Mouse (Mus musculus) lung, embryonic 15.5 days (tissue): ENCODE measurements around the gene Aldoc. TPM values are rescaled to one million over a fixed set of nuclear protein-coding genes. Genes with fewer than 3 reads are reported as not detected.

Experiments used
- ATAC-seq: fragments of 200-750 bp; cut with Nextera tagmentation; 2 replicates; pipeline ENCODE4 v1.8.0; 2017; ENCODE audit warnings: moderate number of reproducible peaks, borderline replicate concordance; ENCODE audit not compliant: low FRiP score, low TSS enrichment; ENCODE audit errors: extremely low read depth
- H3K27ac ChIP-seq: fragments of 300-500 bp; sonication (generic); 2 replicates; pipeline ENCODE4 v1.5.1; 2015; ENCODE audit warnings: moderate library complexity, mild to moderate bottlenecking, inconsistent platforms
- H3K27me3 ChIP-seq: fragments of 300-500 bp; sonication (generic); 2 replicates; pipeline ENCODE4 v1.6.1; 2015; ENCODE audit warnings: inconsistent platforms
- H3K36me3 ChIP-seq: fragments of 300-500 bp; sonication (generic); 2 replicates; pipeline ENCODE4 v1.6.1; 2015; ENCODE audit warnings: inconsistent platforms
- H3K4me1 ChIP-seq: fragments of 300-500 bp; sonication (generic); 2 replicates; pipeline ENCODE4 v1.6.1; 2015; ENCODE audit warnings: inconsistent platforms
- H3K4me2 ChIP-seq: fragments of 300-500 bp; sonication (generic); 2 replicates; pipeline ENCODE4 v1.6.1; 2015; ENCODE audit warnings: inconsistent platforms, mild to moderate bottlenecking, moderate library complexity
- H3K4me3 ChIP-seq: fragments of 300-500 bp; sonication (generic); 2 replicates; pipeline ENCODE4 v1.5.1; 2015; ENCODE audit warnings: mild to moderate bottlenecking, inconsistent platforms
- H3K9ac ChIP-seq: fragments of 300-500 bp; sonication (generic); 2 replicates; pipeline ENCODE4 v1.6.1; 2015; ENCODE audit warnings: inconsistent platforms
- H3K9me3 ChIP-seq: fragments of 300-500 bp; sonication (generic); 2 replicates; pipeline ENCODE4 v1.6.1; 2016; ENCODE audit warnings: inconsistent platforms
- WGBS: fragments of 180-500 bp; shearing (Covaris S2); methylation state at CpG from one replicate; pipeline ENCODE4 v1.1.7; 2015; 5-methylcytosine and 5-hydroxymethylcytosine counted together
- polyA plus RNA-seq: library from polyadenylated mRNA; unstranded; fragments of >200 nt; fragmentation: Nextera tagmentation; extraction: Ambion mirVana; gene quantifications from 2 replicates; pipeline ENCODE4 v1.2.1, GENCODE M21; 2015

Gene Aldoc
- polyA plus RNA-seq, 1 experiment from 2014 or later: 8.1 TPM

GRCm38 (mm10) chr11:78372166-78372565 lies 49.4 kb downstream of the Aldoc start:
- no peaks in the 10 kb centered on the region for H3K9me3 ChIP-seq
- ATAC-seq: no peak
- no peak overlapping the region for H3K27ac ChIP-seq
- no peak overlapping the region for H3K4me3 ChIP-seq
- WGBS: 42% methylated on average over 3 of the region's 3 CpGs
- no peak overlapping the region for H3K9ac ChIP-seq
- no peaks in the 10 kb centered on the region for H3K27me3 ChIP-seq
- H3K4me2 ChIP-seq: no peak overlapping the region
- H3K4me1 ChIP-seq: peaks cover 3% of the 10 kb centered on the region
- no peaks in the 10 kb centered on the region for H3K36me3 ChIP-seq

- Histone ChIP-seq H3K27ac (no peak overlapping the region), H3K9ac (no peak overlapping the region), H3K27me3 (no peaks in the 10 kb centered on the region), H3K9me3 (no peaks in the 10 kb centered on the region), H3K4me2 (no peak overlapping the region), H3K4me3 (no peak overlapping the region), H3K36me3 (no peaks in the 10 kb centered on the region), H3K4me1 (peaks cover 3% of the 10 kb centered on the region)
- no peak for ATAC-seq
- 32% methylated on average over 7 of the region's 7 CpGs for WGBS
Observed at GRCm38 (mm10) chr11:78372610-78373009, 49.8 kb downstream of the Aldoc start.

- peaks cover 3% of the 10 kb centered on the region for H3K4me1 ChIP-seq
- H3K4me2 ChIP-seq: no peak overlapping the region
- no peak overlapping the region for H3K4me3 ChIP-seq
- H3K9me3 ChIP-seq: no peaks in the 10 kb centered on the region
- no peak overlapping the region for H3K9ac ChIP-seq
- H3K36me3 ChIP-seq: no peaks in the 10 kb centered on the region
- no peak overlapping the region for H3K27ac ChIP-seq
- 66% methylated on average over 8 of the region's 8 CpGs for WGBS
- no peaks in the 10 kb centered on the region for H3K27me3 ChIP-seq
- ATAC-seq: no peak
Observed at GRCm38 (mm10) chr11:78374147-78374546, 51.4 kb downstream of the Aldoc start.

Other genes with a start within 250 kb of the Aldoc start
- 34.3 and 36.4 TPM in 2 replicates for gene Eral1, start 242.6 kb upstream of the Aldoc start, polyA plus RNA-seq
- gene Fam222b, start 228.3 kb upstream of the Aldoc start, polyA plus RNA-seq: 12.4 and 13.9 TPM in 2 replicates
- gene Traf4, start 157.4 kb upstream of the Aldoc start, polyA plus RNA-seq: 82.4 and 88.4 TPM in 2 replicates
- 19.2 and 20.3 TPM in 2 replicates for gene Nek8, start 146.3 kb upstream of the Aldoc start, polyA plus RNA-seq
- gene Tlcd1, start 146.3 kb upstream of the Aldoc start, polyA plus RNA-seq: 20.2 and 22.9 TPM in 2 replicates
- gene Rpl23a, start 139.4 kb upstream of the Aldoc start, polyA plus RNA-seq: 1,297 and 1,378 TPM in 2 replicates
- 141 and 147 TPM in 2 replicates for gene Rab34, start 134.5 kb upstream of the Aldoc start, polyA plus RNA-seq
- 4.4 and 4.7 TPM in 2 replicates for gene Proca1, start 129.6 kb upstream of the Aldoc start, polyA plus RNA-seq
- gene Sdf2, start 77.2 kb upstream of the Aldoc start, polyA plus RNA-seq: 79.9 and 84.1 TPM in 2 replicates
- gene Supt6, start 77.0 kb upstream of the Aldoc start, polyA plus RNA-seq: 23.7 and 25.5 TPM in 2 replicates
- 71.1 and 75.9 TPM in 2 replicates for gene 2610507B11Rik, start 61.2 kb upstream of the Aldoc start, polyA plus RNA-seq
- gene BC030499, start 32.1 kb upstream of the Aldoc start, polyA plus RNA-seq: 0.10 and 0.25 TPM in 2 replicates
- gene Spag5, start 21.4 kb upstream of the Aldoc start, polyA plus RNA-seq: 44.8 and 49.9 TPM in 2 replicates
- gene Pigs, start 5.4 kb downstream of the Aldoc start, polyA plus RNA-seq: 75.5 and 78.5 TPM in 2 replicates
- 33.4 and 35.7 TPM in 2 replicates for gene Unc119, start 20.5 kb downstream of the Aldoc start, polyA plus RNA-seq
- 0.35 and 1.9 TPM in 2 replicates for gene Foxn1, start 63.6 kb downstream of the Aldoc start, polyA plus RNA-seq
- 0.06 and 0.12 TPM in 2 replicates for gene Slc13a2, start 99.2 kb downstream of the Aldoc start, polyA plus RNA-seq
- 11.7 and 12.0 TPM in 2 replicates for gene Slc46a1, start 142.7 kb downstream of the Aldoc start, polyA plus RNA-seq
- 0.91 and 0.96 TPM in 2 replicates for gene Sarm1, start 174.8 kb downstream of the Aldoc start, polyA plus RNA-seq
- gene Vtn, start 176.1 kb downstream of the Aldoc start, polyA plus RNA-seq: 1.2 and 10.2 TPM in 2 replicates
- not detected in 2 replicates for gene Sebox, start 180.5 kb downstream of the Aldoc start, polyA plus RNA-seq
- 44.4 and 48.3 TPM in 2 replicates for gene Tmem199, start 189.2 kb downstream of the Aldoc start, polyA plus RNA-seq
- gene Poldip2, start 189.2 kb downstream of the Aldoc start, polyA plus RNA-seq: 158 TPM in 2 replicates
- gene Tnfaip1, start 213.4 kb downstream of the Aldoc start, polyA plus RNA-seq: 83.0 and 83.1 TPM in 2 replicates
- 134 and 137 TPM in 2 replicates for gene Ift20, start 213.4 kb downstream of the Aldoc start, polyA plus RNA-seq
- gene Tmem97, start 227.8 kb downstream of the Aldoc start, polyA plus RNA-seq: 73.2 and 79.5 TPM in 2 replicates